Mouse (Mus musculus): ENCODE data around the gene A630001G21Rik. TPM values are rescaled to one million over a fixed set of nuclear protein-coding genes. Genes with fewer than 3 reads are reported as not detected.
A peak's percentile ranks its signal among the peaks of the same experiment; 100 is the strongest.
"Not testable (repeated sequence)": the region's sequence is repeated elsewhere in the genome, so short reads cannot be mapped to it uniquely, and the experiment has no call there.

Gene A630001G21Rik
- not detected for total RNA-seq (2022)

DNA sequence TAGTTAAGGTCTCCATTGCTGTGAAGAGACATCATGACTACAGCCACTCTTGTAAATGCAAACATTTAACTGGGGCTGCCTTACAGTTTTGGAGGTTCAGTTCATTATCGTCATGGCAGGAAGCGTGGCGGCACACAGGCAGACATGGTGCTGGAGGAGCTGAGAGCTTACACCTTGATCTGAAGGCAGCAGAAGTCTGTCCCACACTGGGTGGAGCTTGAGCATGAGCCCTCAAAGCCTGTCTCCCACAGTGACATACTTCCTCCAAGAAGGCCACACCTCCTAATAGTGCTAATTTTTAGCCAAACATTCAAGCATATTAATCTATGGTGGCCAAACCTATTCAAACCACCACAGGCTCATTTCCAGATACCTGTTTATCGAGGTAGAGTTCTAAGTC, at the start of gene A630001G21Rik:
A630001G21Rik (minus strand) TSS at position 208 of the 400 bp plus-strand sequence.
- no peak for DNase-seq (ENCODE audit: low spot score in 2 of 2)

DNA sequence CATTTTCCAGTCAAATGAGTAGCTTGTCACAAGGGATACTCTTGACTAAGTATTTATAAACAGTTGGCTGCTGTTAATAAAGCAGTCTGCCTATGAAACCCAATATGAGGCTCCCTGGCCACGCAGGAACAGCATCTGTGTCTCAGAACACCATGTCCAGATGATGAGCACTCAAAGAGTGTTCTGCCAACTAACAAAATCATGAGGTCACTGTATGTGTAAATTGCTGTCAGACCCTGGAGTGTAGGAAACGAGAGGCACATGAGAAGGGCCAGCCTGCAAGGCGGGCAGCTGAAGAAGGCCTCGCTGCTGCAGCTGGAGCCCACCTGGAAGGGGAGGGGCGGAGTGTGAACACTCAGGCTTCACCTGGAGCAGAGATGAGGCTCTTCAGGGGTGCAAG, 48.7 kb upstream of the A630001G21Rik start:
- peak; percentile 68 to 69 for DNase-seq (ENCODE audit: low spot score in 2 of 2)

GRCm38 (mm10) chr1:85824905-85825304, 46.5 kb upstream of the A630001G21Rik start:
- DNase-seq (ENCODE audit: low spot score in 2 of 2) = no peak

- no peak for DNase-seq (ENCODE audit: low spot score in 2 of 2)
Measured at GRCm38 (mm10) chr1:85822239-85822638, 43.8 kb upstream of the A630001G21Rik start.

- no peak for DNase-seq (ENCODE audit: low spot score in 2 of 2)
Measured at GRCm38 (mm10) chr1:85819695-85820094, 41.3 kb upstream of the A630001G21Rik start.

- DNase-seq (ENCODE audit: low spot score in 2 of 2) = no peak
Measured at GRCm38 (mm10) chr1:85818121-85818520, 39.7 kb upstream of the A630001G21Rik start.

DNA sequence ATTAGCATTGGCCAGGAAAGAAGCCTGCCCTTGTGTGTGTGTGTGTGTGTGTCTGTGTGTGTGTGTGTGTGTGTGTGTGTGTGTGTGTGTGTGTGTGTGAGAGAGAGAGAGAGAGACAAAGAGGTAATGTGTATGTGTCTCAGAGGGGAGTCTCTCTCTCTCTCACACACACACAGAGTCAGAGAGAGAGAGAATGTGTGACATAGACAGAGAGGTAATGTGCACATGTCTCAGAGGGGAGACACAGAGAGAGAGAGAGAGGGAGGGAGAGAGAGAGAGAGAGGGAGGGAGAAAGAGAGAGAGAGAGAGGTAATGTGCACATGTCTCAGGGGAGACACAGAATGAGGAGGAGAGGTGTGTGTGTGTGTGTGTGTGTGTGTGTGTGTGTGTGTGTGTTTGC, 35.8 kb upstream of the A630001G21Rik start:
- not testable (repeated sequence) for DNase-seq (ENCODE audit: low spot score in 2 of 2)

GRCm38 (mm10) chr1:85810787-85811186, 32.3 kb upstream of the A630001G21Rik start:
- DNase-seq (ENCODE audit: low spot score in 2 of 2) = no peak

GRCm38 (mm10) chr1:85810343-85810742, 31.9 kb upstream of the A630001G21Rik start:
- DNase-seq (ENCODE audit: low spot score in 2 of 2) = no peak

GRCm38 (mm10) chr1:85809256-85809655, 30.8 kb upstream of the A630001G21Rik start:
- no peak for DNase-seq (ENCODE audit: low spot score in 2 of 2)

DNA sequence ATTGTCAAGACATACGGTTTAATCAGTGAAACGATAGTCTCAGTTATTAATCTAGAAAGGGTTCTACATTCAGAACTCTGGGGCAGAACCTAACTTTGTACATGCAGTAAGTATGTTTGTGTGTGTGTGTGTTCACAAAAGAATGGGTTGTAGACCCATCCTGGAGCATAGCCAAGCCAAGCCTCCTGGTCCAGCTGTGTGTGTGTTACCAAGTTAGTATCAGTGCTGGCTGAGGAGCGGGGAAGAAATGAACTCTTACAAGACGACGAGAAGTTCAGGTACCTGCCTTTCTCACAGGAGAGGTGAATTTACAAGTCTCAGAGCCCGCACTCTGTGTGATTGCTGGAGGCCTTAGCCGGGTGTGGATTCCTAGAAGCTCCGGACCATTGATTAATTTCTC, 26.1 kb upstream of the A630001G21Rik start:
- no peak for DNase-seq (ENCODE audit: low spot score in 2 of 2)

GRCm38 (mm10) chr1:85802517-85802916, 24.1 kb upstream of the A630001G21Rik start:
- DNase-seq (ENCODE audit: low spot score in 2 of 2) = no peak

DNA sequence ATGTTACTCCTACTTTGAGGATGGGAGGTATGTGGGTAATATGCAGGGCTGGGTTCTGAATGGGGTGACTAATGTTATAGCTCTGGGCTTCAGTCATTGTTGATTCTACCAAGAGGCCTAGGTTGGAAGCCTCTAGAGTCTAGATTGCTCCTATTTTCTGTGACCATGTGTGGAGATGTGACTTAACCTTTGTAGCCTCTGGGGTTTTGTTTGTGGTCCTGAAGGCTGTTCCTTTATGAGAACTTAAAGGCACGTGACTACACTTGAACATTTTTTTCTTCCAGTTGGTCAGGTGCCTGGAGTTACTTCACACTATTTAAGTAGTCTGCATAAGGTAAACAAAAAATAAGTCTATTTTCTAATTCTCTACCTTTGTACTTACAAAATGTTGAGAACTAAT, 21.3 kb upstream of the A630001G21Rik start:
- no peak for DNase-seq (ENCODE audit: low spot score in 2 of 2)

DNA sequence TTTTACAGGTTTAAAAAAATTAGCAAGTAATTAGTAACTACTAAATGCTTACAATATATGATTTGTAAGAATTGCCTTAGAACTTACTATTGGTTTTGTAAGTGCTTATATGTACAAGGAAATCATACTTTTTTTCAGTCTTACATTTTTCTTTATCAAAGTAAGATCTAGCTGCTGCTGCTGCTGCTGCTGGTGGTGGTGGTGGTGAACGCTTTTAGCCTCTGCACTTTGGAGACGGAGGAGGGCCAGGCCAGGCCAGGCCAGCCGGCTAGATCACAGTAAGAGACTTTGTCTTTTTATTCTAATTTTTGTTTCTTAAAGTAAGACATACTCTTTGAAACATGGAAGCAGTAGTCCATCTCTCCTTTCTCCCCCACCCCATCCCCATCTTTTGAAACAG, 16.8 kb upstream of the A630001G21Rik start:
- no peak for DNase-seq (ENCODE audit: low spot score in 2 of 2)

DNA sequence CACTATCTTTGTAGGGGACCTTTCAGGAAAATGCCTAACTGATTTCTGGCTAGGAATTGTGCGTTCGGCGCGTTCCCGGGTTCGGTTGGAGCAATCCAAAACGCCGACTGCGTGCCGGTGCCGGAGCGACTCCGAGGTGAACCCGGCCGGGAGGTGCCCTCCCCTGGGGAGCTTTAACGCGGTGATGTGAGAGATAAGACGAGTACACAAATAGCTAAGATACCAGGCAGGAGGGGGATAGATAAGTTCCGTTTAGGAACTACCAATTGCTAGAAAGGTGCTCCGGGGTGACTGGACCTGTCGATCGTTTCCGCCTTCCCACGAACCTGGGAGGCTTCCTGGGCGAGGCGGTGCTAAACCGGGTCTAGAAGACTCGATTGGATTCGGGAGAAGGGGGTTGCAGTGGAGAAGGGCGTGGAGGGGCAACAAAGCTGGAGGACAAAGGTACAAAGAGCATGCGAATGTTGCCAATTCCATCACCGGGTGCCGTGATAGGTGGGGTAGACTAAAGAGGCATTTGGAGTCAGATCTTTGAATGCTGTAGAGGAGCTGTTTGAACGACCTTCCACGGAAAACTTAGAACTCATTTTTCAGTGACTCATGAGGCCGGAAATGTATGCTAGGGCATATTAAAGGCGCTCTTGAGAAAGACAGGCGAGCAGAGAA, 15.8 kb upstream of the A630001G21Rik start:
- peak; percentile 9 to 27 for DNase-seq (ENCODE audit: low spot score in 2 of 2)

GRCm38 (mm10) chr1:85793208-85794105, 15.0 kb upstream of the A630001G21Rik start, which contains the start of gene Cab39:
Gene Cab39 (plus strand): TSS chr1:85793441.
- peak; percentile 76 to 81 for DNase-seq (ENCODE audit: low spot score in 2 of 2)

DNA sequence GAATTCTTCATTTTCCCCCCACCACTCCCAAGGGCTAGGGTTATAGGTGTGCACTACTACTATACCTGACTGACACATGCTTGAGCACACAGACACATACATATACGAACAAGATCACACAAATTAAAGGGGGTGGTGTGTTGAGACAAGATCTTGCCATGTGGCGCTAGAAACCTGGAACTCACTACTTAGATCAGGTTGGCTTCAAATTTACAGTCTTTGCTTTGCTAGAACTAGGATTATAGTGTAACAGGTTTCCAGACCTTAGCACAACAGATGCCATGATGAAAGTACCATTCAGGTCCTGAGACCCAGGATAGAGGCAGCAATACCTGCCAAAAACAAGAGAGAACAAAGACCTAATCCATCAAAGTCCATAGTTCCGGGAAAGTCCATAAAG, 13.0 kb upstream of the A630001G21Rik start:
- DNase-seq (ENCODE audit: low spot score in 2 of 2) = no peak

DNA sequence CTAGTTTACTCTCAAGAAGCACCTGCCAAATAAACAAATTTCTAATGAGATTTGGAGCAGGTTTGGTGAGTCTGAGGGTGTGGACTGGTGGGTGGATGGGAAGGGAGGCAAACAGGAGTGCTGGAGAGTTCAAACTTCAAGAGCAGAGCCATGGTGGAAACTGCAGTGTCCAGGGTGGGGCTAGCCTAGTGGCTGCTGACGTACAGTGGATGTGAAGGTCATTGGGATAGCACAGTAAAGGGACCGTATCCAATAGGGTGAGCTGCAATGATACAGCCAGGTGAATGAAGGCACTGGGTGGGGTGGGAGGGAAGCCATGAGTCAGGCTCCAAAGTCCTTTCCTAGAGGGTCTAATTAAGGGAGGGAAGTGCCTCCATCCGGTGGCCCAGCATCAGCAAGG, 12.1 kb upstream of the A630001G21Rik start:
- DNase-seq (ENCODE audit: low spot score in 2 of 2) = no peak

- no peak for DNase-seq (ENCODE audit: low spot score in 2 of 2)
Measured at GRCm38 (mm10) chr1:85779428-85780180, 1.2 kb upstream of the A630001G21Rik start.

DNA sequence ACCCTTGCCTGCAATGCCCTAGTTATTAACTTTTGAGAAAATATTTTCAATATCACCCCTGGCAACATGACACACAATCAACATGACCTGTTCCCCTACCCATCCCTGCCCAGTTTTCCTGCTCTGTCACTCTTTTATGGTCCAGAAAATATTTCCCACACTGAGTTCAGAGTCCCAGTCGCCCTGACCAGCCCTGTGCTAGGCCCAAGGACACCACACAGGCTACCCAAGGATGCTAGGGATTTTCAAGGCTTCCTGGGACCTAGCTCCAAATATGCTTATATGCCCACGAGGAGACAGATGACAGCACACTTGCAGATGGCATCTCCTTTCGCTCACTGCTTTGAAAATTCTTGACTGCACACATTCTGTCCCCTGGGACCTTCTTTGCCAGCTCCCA, 569 bp upstream of the A630001G21Rik start:
- DNase-seq (ENCODE audit: low spot score in 2 of 2) = no peak

DNA sequence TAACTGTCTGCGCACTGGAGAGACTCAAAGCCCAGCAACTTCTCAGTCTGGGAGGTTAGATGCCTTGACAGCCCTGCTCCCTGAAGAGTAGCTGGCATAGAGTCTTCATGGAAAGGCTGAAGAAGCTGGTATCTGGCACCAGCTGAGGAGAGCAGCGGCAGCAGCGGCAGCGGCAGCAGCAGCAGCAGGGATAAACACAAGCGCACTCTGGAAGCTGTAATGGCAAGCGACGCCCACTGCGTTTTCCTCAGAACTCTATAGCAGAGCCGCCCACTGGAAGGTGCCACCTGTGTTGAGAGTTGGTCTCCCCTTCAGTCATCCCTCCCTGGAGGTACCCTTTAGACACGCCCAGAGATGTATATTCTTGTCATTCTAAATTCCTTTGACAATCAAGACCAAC, 2.3 kb downstream of the A630001G21Rik start:
- DNase-seq (ENCODE audit: low spot score in 2 of 2) = no peak

GRCm38 (mm10) chr1:85775136-85775535, 3.3 kb downstream of the A630001G21Rik start:
- no peak for DNase-seq (ENCODE audit: low spot score in 2 of 2)
